ENCODE assay signal across 21 mouse cellular contexts in genomic region chr1:124790130-124790529, GRCm38 (mm10).
A peak's percentile ranks its signal among the peaks of the same experiment; 100 is the strongest.
DNase-seq lines count a peak whose midpoint lies in the region; ATAC-seq and TF ChIP-seq lines count a peak whose summit lies in the region.
"Had no signal": no experiment of that assay in that cellular context is flagged by ENCODE, and none has a peak within 500 bp of the region (broad histone marks: within the 10 kb centered on the region; RNA-seq: fewer than 3 reads in every experiment).

No protein-coding gene starts in this region.

- peak; percentile 73 to 77 for DNase-seq in cerebellum, postnatal 10 days
- no peak for DNase-seq in cerebellum, adult 9-10 months
- DNase-seq in forebrain, postnatal 0 days: peak; percentile 35
- DNase-seq in forebrain, embryonic 14.5 days (ENCODE audit: low spot score): no peak
- DNase-seq in left cerebral cortex, postnatal 4 days: peak; percentile 7
- no peak for DNase-seq in left cerebral cortex, postnatal 10 days (ENCODE audit: extremely low spot score in 1 of 2, low spot score in 2 of 2)
- DNase-seq: adrenal gland, adult 2 months; adrenal gland, postnatal 14 days; gastrocnemius, postnatal 25 days; heart, adult 18-20 months; heart, postnatal 10 days; heart, postnatal 36 days; kidney, adult 2 months had no signal

- no peak overlapping the region for H3K4me3 ChIP-seq in forebrain, postnatal 0 days (ENCODE audit: low read depth, low read length)
- no peak overlapping the region for H3K4me3 ChIP-seq in forebrain, embryonic 14.5 days (ENCODE audit: low read depth, low read length)
- H3K4me3 ChIP-seq: forebrain, embryonic 10.5 days; forebrain, embryonic 13.5 days; heart, embryonic 12.5 days; heart, embryonic 15.5 days; hindbrain, embryonic 10.5 days had no signal

- 0 out of 2 replicates have a peak overlapping the region, but pooled peaks have one; percentile 3 for H3K27ac ChIP-seq in forebrain, postnatal 0 days (ENCODE audit: low read depth, low read length)
- H3K27ac ChIP-seq in forebrain, embryonic 14.5 days (ENCODE audit: low read depth, low read length): no peak overlapping the region
- H3K27ac ChIP-seq: forebrain, embryonic 10.5 days; forebrain, embryonic 13.5 days; heart, embryonic 15.5 days; hindbrain, embryonic 10.5 days; hindbrain, embryonic 14.5 days had no signal

- H3K36me3 ChIP-seq in forebrain, postnatal 0 days (ENCODE audit: insufficient read depth): no peaks in the 10 kb centered on the region
- no peaks in the 10 kb centered on the region for H3K36me3 ChIP-seq in forebrain, embryonic 14.5 days (ENCODE audit: control insufficient read depth, insufficient read depth, low read length)
- H3K36me3 ChIP-seq: forebrain, embryonic 10.5 days; heart, embryonic 12.5 days; heart, embryonic 15.5 days; hindbrain, embryonic 10.5 days had no signal

- intact Hi-C loops in left cerebral cortex, postnatal 4 days (cut with DNase I): no loop called here
- intact Hi-C loops in left cerebral cortex, postnatal 10 days (cut with DNase I): no loop called here

- no peaks in the 10 kb centered on the region for H3K9me3 ChIP-seq in forebrain, postnatal 0 days (ENCODE audit: low read length)
- H3K9me3 ChIP-seq in forebrain, embryonic 14.5 days (replicated peaks; ENCODE audit: control insufficient read depth, low read length): no peaks in the 10 kb centered on the region
- H3K9me3 ChIP-seq: forebrain, embryonic 10.5 days; forebrain, embryonic 13.5 days; heart, embryonic 15.5 days; hindbrain, embryonic 10.5 days had no signal

- no peaks in the 10 kb centered on the region for H3K27me3 ChIP-seq in forebrain, postnatal 0 days (ENCODE audit: insufficient read depth, low read length)
- H3K27me3 ChIP-seq in forebrain, embryonic 14.5 days (replicated peaks; ENCODE audit: control insufficient read depth, insufficient read depth, low read length): no peaks in the 10 kb centered on the region
- H3K27me3 ChIP-seq: forebrain, embryonic 13.5 days; heart, embryonic 12.5 days; heart, embryonic 15.5 days had no signal

- TF ChIP-seq CTCF in forebrain, postnatal 0 days (IDR thresholded peaks at IDR 0.05; ENCODE audit: low read depth): no peak

- 65% methylated on average over 3 of the region's 3 CpGs for WGBS in forebrain, postnatal 0 days
- WGBS in forebrain, embryonic 14.5 days: 88% methylated on average over 3 of the region's 3 CpGs

- ATAC-seq in forebrain, postnatal 0 days: peak; percentile 65
- ATAC-seq in forebrain, embryonic 14.5 days: no peak
- ATAC-seq: CD4-positive, CD25-positive, alpha-beta regulatory T cell, adult 4 months; forebrain, embryonic 13.5 days; intestine, postnatal 0 days had no signal

- no peak overlapping the region for H3K4me2 ChIP-seq in forebrain, postnatal 0 days (ENCODE audit: low read depth)
- no peak overlapping the region for H3K4me2 ChIP-seq in forebrain, embryonic 14.5 days (ENCODE audit: low read length)
- H3K4me2 ChIP-seq: forebrain, embryonic 13.5 days; heart, embryonic 12.5 days; heart, embryonic 15.5 days; hindbrain, embryonic 14.5 days had no signal

- no peaks in the 10 kb centered on the region for H3K4me1 ChIP-seq in forebrain, postnatal 0 days (ENCODE audit: insufficient read depth)
- no peaks in the 10 kb centered on the region for H3K4me1 ChIP-seq in forebrain, embryonic 14.5 days (ENCODE audit: control insufficient read depth, insufficient read depth, low read length)
- H3K4me1 ChIP-seq: forebrain, embryonic 10.5 days; forebrain, embryonic 13.5 days; heart, embryonic 12.5 days; heart, embryonic 15.5 days; hindbrain, embryonic 10.5 days had no signal

- H3K9ac ChIP-seq in forebrain, postnatal 0 days: no peak overlapping the region
- H3K9ac ChIP-seq in forebrain, embryonic 14.5 days (ENCODE audit: low read length): no peak overlapping the region
- H3K9ac ChIP-seq: forebrain, embryonic 13.5 days; heart, embryonic 12.5 days; heart, embryonic 15.5 days; hindbrain, embryonic 14.5 days had no signal

Comparison
In these comparisons a context has a peak if more than half of its experiments do, and no peak if none do; other contexts are left out.
1. DNase-seq: peak in cerebellum, postnatal 10 days (2 of 2), forebrain, postnatal 0 days (single experiment) and left cerebral cortex, postnatal 4 days (single experiment); none in cerebellum, adult 9-10 months (single experiment), forebrain, embryonic 14.5 days (single experiment) and left cerebral cortex, postnatal 10 days (0 of 2).